In the genomic region with DNA sequence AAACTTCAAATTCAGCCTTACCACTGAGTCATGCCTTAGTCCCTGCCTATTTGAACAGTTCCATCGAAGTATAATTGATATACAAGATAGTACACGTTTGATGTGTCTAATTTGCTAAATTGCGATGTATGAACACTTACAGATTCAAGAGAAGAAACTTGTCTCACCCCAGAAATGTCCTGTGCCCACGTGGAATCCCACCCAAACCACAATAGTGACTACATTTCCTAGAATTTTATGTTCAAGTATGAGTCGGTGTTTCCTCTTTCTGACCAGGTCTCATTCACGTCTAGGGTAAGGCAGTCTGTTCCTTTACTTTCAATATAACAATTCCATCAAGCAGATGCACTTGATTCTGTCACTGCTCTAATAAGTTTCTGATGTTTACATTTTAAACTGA, we compare ENCODE assay signal across 8 mouse cellular contexts. TPM values are rescaled to one million over a fixed set of nuclear protein-coding genes. Genes with fewer than 3 reads are reported as not detected.
DNase-seq lines count a peak whose midpoint lies in the region; ATAC-seq and TF ChIP-seq lines count a peak whose summit lies in the region.

No protein-coding gene starts in this region.

- no peak for DNase-seq in gastrocnemius, adult 2 months
- DNase-seq in gastrocnemius, adult 18-20 months (ENCODE audit: low spot score), result no peak
- no peak for DNase-seq in liver, embryonic 14.5 days (ENCODE audit: low read depth in 3 of 3, low spot score in 3 of 3)
- no peak for DNase-seq in thymus, adult 2 months
- DNase-seq in cerebellum, adult 9-10 months, result no peak

- 0 out of 2 replicates have a peak overlapping the region, but pooled peaks have one; percentile 84 for H3K9ac ChIP-seq in ES-Bruce4 (ENCODE audit: low read depth, poor library complexity, severe bottlenecking)
- H3K9ac ChIP-seq in forebrain, embryonic 16.5 days (replicated peaks; ENCODE audit: low read depth, low read length), result no peak overlapping the region; the same call in 1 of the 2 replicates
- peak overlapping the region; percentile 83 for H3K9ac ChIP-seq in liver, embryonic 14.5 days (replicated peaks)

- no peak for TF ChIP-seq POLR2A in ES-Bruce4 (IDR thresholded peaks at IDR 0.05; ENCODE audit: insufficient read depth, low read length)
- TF ChIP-seq POLR2A in thymus, adult 2 months (IDR thresholded peaks at IDR 0.05; ENCODE audit: control insufficient read depth, extremely low read depth, insufficient read depth, low read length, poor library complexity), result no peak

- intact Hi-C loops in gastrocnemius, adult 2 months (cut with DNase I), result no loop called here

- H3K4me1 ChIP-seq in ES-Bruce4 (ENCODE audit: control insufficient read depth, insufficient read depth, low read length), result no peaks in the 10 kb centered on the region
- peaks cover 32% of the 10 kb centered on the region for H3K4me1 ChIP-seq in forebrain, embryonic 16.5 days (replicated peaks; ENCODE audit: control insufficient read depth, insufficient read depth, low read length)
- H3K4me1 ChIP-seq in liver, embryonic 14.5 days (replicated peaks; ENCODE audit: control insufficient read depth in 2 of 2, insufficient read depth in 2 of 2, low read length in 1 of 2), result peaks cover 24 to 32% of the 10 kb centered on the region in 2 experiments
- peaks cover 4% of the 10 kb centered on the region for H3K4me1 ChIP-seq in thymus, adult 2 months (replicated peaks; ENCODE audit: control insufficient read depth, insufficient read depth, low read length)

- no peak for ATAC-seq in forebrain, embryonic 16.5 days
- ATAC-seq in liver, embryonic 14.5 days (ENCODE audit: insufficient read depth), result no peak
- no peak for ATAC-seq in cerebellum, adult (ENCODE audit: insufficient number of reproducible peaks, low FRiP score, low TSS enrichment)

- peaks cover 11% of the 10 kb centered on the region for H3K36me3 ChIP-seq in ES-Bruce4 (ENCODE audit: control insufficient read depth, insufficient read depth, low read length, poor library complexity, severe bottlenecking)
- peaks cover 4% of the 10 kb centered on the region; the same call in 1 of the 2 replicates for H3K36me3 ChIP-seq in forebrain, embryonic 16.5 days (ENCODE audit: control insufficient read depth, insufficient read depth)
- H3K36me3 ChIP-seq in liver, embryonic 14.5 days (replicated peaks; ENCODE audit: control insufficient read depth, insufficient read depth, low read depth), result peaks cover 24% of the 10 kb centered on the region
- H3K36me3 ChIP-seq in thymus, adult 2 months (ENCODE audit: control insufficient read depth, insufficient read depth, low read length), result peaks cover 14% of the 10 kb centered on the region

- no peaks in the 10 kb centered on the region for H3K27me3 ChIP-seq in ES-Bruce4 (ENCODE audit: control insufficient read depth, insufficient read depth, low read length, poor library complexity, severe bottlenecking)
- no peaks in the 10 kb centered on the region for H3K27me3 ChIP-seq in forebrain, embryonic 16.5 days (replicated peaks; ENCODE audit: control insufficient read depth, insufficient read depth, low read length)
- H3K27me3 ChIP-seq in liver, embryonic 14.5 days (ENCODE audit: control insufficient read depth, insufficient read depth, low read length), result no peaks in the 10 kb centered on the region
- no peaks in the 10 kb centered on the region for H3K27me3 ChIP-seq in thymus, adult 2 months (ENCODE audit: control insufficient read depth, insufficient read depth, low read length)

- WGBS in forebrain, embryonic 16.5 days, result 54% methylated on average over 6 of the region's 6 CpGs
- WGBS in liver, embryonic 14.5 days (ENCODE audit: insufficient replicate concordance), result 10% methylated on average over 6 of the region's 6 CpGs
- 4% methylated on average over 6 of the region's 6 CpGs for WGBS in thymus, adult 2 months

- peak overlapping the region; percentile 97 for H3K27ac ChIP-seq in gastrocnemius, adult 2 months
- H3K27ac ChIP-seq in ES-Bruce4 (ENCODE audit: insufficient read depth, low read length), result no peak overlapping the region
- H3K27ac ChIP-seq in forebrain, embryonic 16.5 days (ENCODE audit: low read length), result no peak overlapping the region
- peak overlapping the region; percentile 70 for H3K27ac ChIP-seq in liver, embryonic 14.5 days
- H3K27ac ChIP-seq in thymus, adult 2 months (ENCODE audit: control insufficient read depth, insufficient read depth, low read length), result no peak overlapping the region

- TF ChIP-seq EP300 in ES-Bruce4 (IDR thresholded peaks at IDR 0.05; ENCODE audit: insufficient read depth, low read depth, low read length), result no peak
- no peak for TF ChIP-seq EP300 in liver, embryonic 14.5 days (IDR thresholded peaks at IDR 0.05; ENCODE audit: low read depth)

- no peaks in the 10 kb centered on the region for H3K9me3 ChIP-seq in ES-Bruce4 (replicated peaks; ENCODE audit: control insufficient read depth, insufficient read depth, low read length, poor library complexity, severe bottlenecking)
- H3K9me3 ChIP-seq in forebrain, embryonic 16.5 days (ENCODE audit: control insufficient read depth, low read length), result no peaks in the 10 kb centered on the region
- H3K9me3 ChIP-seq in liver, embryonic 14.5 days (ENCODE audit: control insufficient read depth, low read length), result no peaks in the 10 kb centered on the region

- peak overlapping the region; percentile 97 for H3K4me2 ChIP-seq in forebrain, embryonic 16.5 days (ENCODE audit: low read length)
- peak overlapping the region; percentile 99 for H3K4me2 ChIP-seq in liver, embryonic 14.5 days (ENCODE audit: low read depth)

- H3K4me3 ChIP-seq in gastrocnemius, adult 2 months, result peak overlapping the region; percentile 85
- no peak overlapping the region for H3K4me3 ChIP-seq in ES-Bruce4 (ENCODE audit: low read depth, low read length)
- peak overlapping the region; percentile 60 for H3K4me3 ChIP-seq in forebrain, embryonic 16.5 days (replicated peaks; ENCODE audit: low read length)
- H3K4me3 ChIP-seq in liver, embryonic 14.5 days (ENCODE audit: insufficient read depth in 1 of 2, low read depth in 2 of 2, low read length in 2 of 2), result peak overlapping the region in 1 of 2 experiments; percentile 93; a peak in 2 of 4 replicates
- H3K4me3 ChIP-seq in thymus, adult 2 months (ENCODE audit: control insufficient read depth, insufficient read depth, low read length), result no peak overlapping the region

- TF ChIP-seq CTCF in gastrocnemius, adult 2 months (IDR thresholded peaks at IDR 0.05), result no peak
- no peak for TF ChIP-seq CTCF in ES-Bruce4 (IDR thresholded peaks at IDR 0.05; ENCODE audit: low read depth, low read length)
- TF ChIP-seq CTCF in liver, embryonic 14.5 days (IDR thresholded peaks at IDR 0.05; ENCODE audit: low read depth), result no peak
- TF ChIP-seq CTCF in thymus, adult 2 months (IDR thresholded peaks at IDR 0.05; ENCODE audit: borderline replicate concordance, control insufficient read depth, extremely low read depth, insufficient read depth, low read length, poor library complexity), result no peak

RNA-seq across cellular contexts. Expression of gene Usp39, which starts 0.6 kb away (rescaled TPM):
- 10 to 100 TPM; 16.4 to 18.4 TPM for total RNA-seq in gastrocnemius, adult 2 months (2021)
- 10 to 100 TPM; 17.9 to 20.2 TPM for total RNA-seq in gastrocnemius, adult 18-20 months (2021)
- 72.5 and 76.5 TPM in 2 replicates for polyA plus RNA-seq in ES-Bruce4 (2011; ENCODE audit: insufficient read depth, insufficient read length, low read depth, missing spikeins)
- polyA plus RNA-seq in forebrain, embryonic 16.5 days (2015; fragmentation: Nextera tagmentation; extraction: Ambion mirVana), result 48.5 and 51.5 TPM in 2 replicates
- 23.9 and 32.7 TPM in 2 replicates for polyA plus RNA-seq in liver, embryonic 14.5 days (2012; rRNA removed)
- polyA plus RNA-seq in liver, embryonic 14.5 days (2014; fragmentation: Nextera tagmentation; extraction: Ambion mirVana), result 49.6 and 58.7 TPM in 2 replicates
- 35.6 and 40.3 TPM in 2 replicates for polyA plus RNA-seq in thymus, adult 2 months (2012; rRNA removed)

RNA-seq across cellular contexts. Expression of gene 0610030E20Rik, which starts 1.5 kb away (rescaled TPM):
- 10 to 100 TPM; 10.1 to 11.7 TPM for total RNA-seq in gastrocnemius, adult 2 months (2021)
- 1 to 10 TPM; 7.2 to 8.0 TPM for total RNA-seq in gastrocnemius, adult 18-20 months (2021)
- polyA plus RNA-seq in ES-Bruce4 (2011; ENCODE audit: insufficient read depth, insufficient read length, low read depth, missing spikeins), result 18.1 and 18.4 TPM in 2 replicates
- polyA plus RNA-seq in forebrain, embryonic 16.5 days (2015; fragmentation: Nextera tagmentation; extraction: Ambion mirVana), result 19.7 and 20.9 TPM in 2 replicates
- polyA plus RNA-seq in liver, embryonic 14.5 days (2012; rRNA removed), result 8.7 and 10.1 TPM in 2 replicates
- 7.9 and 10.9 TPM in 2 replicates for polyA plus RNA-seq in liver, embryonic 14.5 days (2014; fragmentation: Nextera tagmentation; extraction: Ambion mirVana)
- 42.2 and 42.3 TPM in 2 replicates for polyA plus RNA-seq in thymus, adult 2 months (2012; rRNA removed)

RNA-seq across cellular contexts. Expression of gene Tmem150a, which starts 9.6 kb away (rescaled TPM):
- total RNA-seq in gastrocnemius, adult 2 months (2021), result 10 to 100 TPM; 21.0 to 24.2 TPM
- 10 to 100 TPM; 22.4 to 24.2 TPM for total RNA-seq in gastrocnemius, adult 18-20 months (2021)
- 11.0 and 13.0 TPM in 2 replicates for polyA plus RNA-seq in ES-Bruce4 (2011; ENCODE audit: insufficient read depth, insufficient read length, low read depth, missing spikeins)
- 17.9 and 21.0 TPM in 2 replicates for polyA plus RNA-seq in forebrain, embryonic 16.5 days (2015; fragmentation: Nextera tagmentation; extraction: Ambion mirVana)
- 39.0 and 58.3 TPM in 2 replicates for polyA plus RNA-seq in liver, embryonic 14.5 days (2012; rRNA removed)
- 43.6 and 48.0 TPM in 2 replicates for polyA plus RNA-seq in liver, embryonic 14.5 days (2014; fragmentation: Nextera tagmentation; extraction: Ambion mirVana)
- polyA plus RNA-seq in thymus, adult 2 months (2012; rRNA removed), result 14.4 and 19.4 TPM in 2 replicates

RNA-seq across cellular contexts. Expression of gene Rnf181, which starts 21.1 kb away (rescaled TPM):
- 10 to 100 TPM; 24.9 to 26.6 TPM for total RNA-seq in gastrocnemius, adult 2 months (2021)
- 10 to 100 TPM; 27.0 to 27.6 TPM for total RNA-seq in gastrocnemius, adult 18-20 months (2021)
- polyA plus RNA-seq in ES-Bruce4 (2011; ENCODE audit: insufficient read depth, insufficient read length, low read depth, missing spikeins), result 79.6 and 84.0 TPM in 2 replicates
- 127 and 139 TPM in 2 replicates for polyA plus RNA-seq in forebrain, embryonic 16.5 days (2015; fragmentation: Nextera tagmentation; extraction: Ambion mirVana)
- polyA plus RNA-seq in liver, embryonic 14.5 days (2012; rRNA removed), result 40.3 and 42.8 TPM in 2 replicates
- polyA plus RNA-seq in liver, embryonic 14.5 days (2014; fragmentation: Nextera tagmentation; extraction: Ambion mirVana), result 68.0 and 75.4 TPM in 2 replicates
- 90.7 and 98.9 TPM in 2 replicates for polyA plus RNA-seq in thymus, adult 2 months (2012; rRNA removed)

RNA-seq across cellular contexts. Expression of gene Vamp5, which starts 34.6 kb away (rescaled TPM):
- 100 to 1,000 TPM in 1 of 2 experiments, 10 to 100 TPM in 1; 97.5 to 102 TPM for total RNA-seq in gastrocnemius, adult 2 months (2021)
- 100 to 1,000 TPM; 107 to 121 TPM for total RNA-seq in gastrocnemius, adult 18-20 months (2021)
- 1.9 and 2.2 TPM in 2 replicates for polyA plus RNA-seq in ES-Bruce4 (2011; ENCODE audit: insufficient read depth, insufficient read length, low read depth, missing spikeins)
- 10.5 and 12.6 TPM in 2 replicates for polyA plus RNA-seq in forebrain, embryonic 16.5 days (2015; fragmentation: Nextera tagmentation; extraction: Ambion mirVana)
- 72.5 and 80.0 TPM in 2 replicates for polyA plus RNA-seq in liver, embryonic 14.5 days (2012; rRNA removed)
- polyA plus RNA-seq in liver, embryonic 14.5 days (2014; fragmentation: Nextera tagmentation; extraction: Ambion mirVana), result 81.0 and 94.5 TPM in 2 replicates
- polyA plus RNA-seq in thymus, adult 2 months (2012; rRNA removed), result 18.2 and 24.0 TPM in 2 replicates

Comparison
In these comparisons a context has a peak if more than half of its experiments do, and no peak if none do; other contexts are left out.
1. H3K27ac ChIP-seq: peak in gastrocnemius, adult 2 months (single experiment) and liver, embryonic 14.5 days (single experiment); none in ES-Bruce4 (single experiment), forebrain, embryonic 16.5 days (single experiment) and thymus, adult 2 months (single experiment).
2. H3K4me3 ChIP-seq: peak in gastrocnemius, adult 2 months (single experiment) and forebrain, embryonic 16.5 days (single experiment); none in ES-Bruce4 (single experiment) and thymus, adult 2 months (single experiment).